Mouse (Mus musculus): ENCODE data around the gene Zfp933.
"Not testable (repeated sequence)": the region's sequence is repeated elsewhere in the genome, so short reads cannot be mapped to it uniquely, and the experiment has no call there.

GRCm38 (mm10) chr4:147809966-147810304, 38.2 kb downstream of the Zfp933 start:
- TF ChIP-seq USF1 (IDR thresholded peaks at IDR 0.05; ENCODE audit: low read depth); CTCF (IDR thresholded peaks at IDR 0.05; ENCODE audit: control insufficient read depth, insufficient read depth, insufficient read length); MYOG (IDR thresholded peaks at IDR 0.05; ENCODE audit: control insufficient read depth, extremely low read depth, insufficient read length): not testable (repeated sequence)
